34 mouse cellular contexts compared by ENCODE assay signal in the genomic region with DNA sequence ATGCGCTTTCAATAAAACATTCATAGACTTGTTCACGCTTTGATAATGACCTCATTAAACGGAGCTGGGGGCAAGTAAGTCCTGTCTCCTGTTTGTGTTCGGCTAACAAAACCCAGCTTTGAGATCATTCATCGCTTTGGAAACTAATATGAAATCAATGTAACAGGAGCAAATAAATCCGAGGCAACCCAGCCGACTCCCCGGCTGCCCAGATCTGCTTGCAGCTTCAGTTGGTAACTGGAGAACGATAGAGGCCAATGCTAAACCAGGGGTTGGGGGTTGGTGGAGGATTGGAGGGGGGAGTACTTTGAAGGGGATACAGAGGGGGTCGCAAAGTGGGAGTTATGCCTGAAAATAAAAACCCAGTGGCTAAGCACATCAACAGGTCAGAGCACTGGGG. TPM values are rescaled to one million over a fixed set of nuclear protein-coding genes. Genes with fewer than 3 reads are reported as not detected.
DNase-seq lines count a peak whose midpoint lies in the region; ATAC-seq and TF ChIP-seq lines count a peak whose summit lies in the region.
"Had no signal": no experiment of that assay in that cellular context is flagged by ENCODE, and none has a peak within 500 bp of the region (broad histone marks: within the 10 kb centered on the region; RNA-seq: fewer than 3 reads in every experiment).

No protein-coding gene starts in this region.

- H3K9ac ChIP-seq in forebrain, embryonic 13.5 days, result no peak overlapping the region
- H3K9ac ChIP-seq in forebrain, postnatal 0 days, result no peak overlapping the region
- H3K9ac ChIP-seq in neural tube, embryonic 15.5 days (replicated peaks), result no peak overlapping the region
- H3K9ac ChIP-seq: embryonic facial prominence, embryonic 12.5 days; heart, embryonic 15.5 days; kidney, embryonic 15.5 days; limb, embryonic 15.5 days; liver, embryonic 14.5 days; lung, embryonic 15.5 days; stomach, embryonic 15.5 days had no signal

- no peak overlapping the region for H3K4me3 ChIP-seq in forebrain, embryonic 13.5 days
- no peak overlapping the region for H3K4me3 ChIP-seq in forebrain, postnatal 0 days (ENCODE audit: low read depth, low read length)
- no peak overlapping the region for H3K4me3 ChIP-seq in neural tube, embryonic 15.5 days (replicated peaks)
- H3K4me3 ChIP-seq: embryonic facial prominence, embryonic 12.5 days; heart, embryonic 15.5 days; kidney, embryonic 15.5 days; limb, embryonic 15.5 days; lung, embryonic 15.5 days; megakaryocyte, embryonic 14.5 days; stomach, embryonic 15.5 days had no signal

- peak overlapping the region; percentile 32 for H3K4me2 ChIP-seq in forebrain, embryonic 13.5 days
- no peak overlapping the region for H3K4me2 ChIP-seq in forebrain, postnatal 0 days (ENCODE audit: low read depth)
- no peak overlapping the region for H3K4me2 ChIP-seq in neural tube, embryonic 15.5 days
- H3K4me2 ChIP-seq: embryonic facial prominence, embryonic 12.5 days; heart, embryonic 15.5 days; kidney, embryonic 15.5 days; limb, embryonic 15.5 days; lung, embryonic 15.5 days; stomach, embryonic 15.5 days had no signal

- peaks cover 96% of the 10 kb centered on the region for H3K27me3 ChIP-seq in forebrain, embryonic 13.5 days
- H3K27me3 ChIP-seq in forebrain, postnatal 0 days (ENCODE audit: insufficient read depth, low read length), result peaks cover 63% of the 10 kb centered on the region
- peaks cover 97% of the 10 kb centered on the region for H3K27me3 ChIP-seq in neural tube, embryonic 15.5 days (replicated peaks)

- no peak for ATAC-seq in forebrain, embryonic 13.5 days
- ATAC-seq in forebrain, postnatal 0 days, result no peak
- ATAC-seq in neural tube, embryonic 15.5 days (ENCODE audit: low FRiP score), result no peak
- ATAC-seq: hindbrain, postnatal 0 days; intestine, postnatal 0 days had no signal

- no peak for DNase-seq in forebrain, postnatal 0 days
- peak; percentile 52 for DNase-seq in neural tube, embryonic 10.5 days (ENCODE audit: extremely low spot score, low spot score)
- peak; percentile 46 for DNase-seq in embryo, embryonic 9.5 days (ENCODE audit: extremely low spot score)
- DNase-seq in layer of hippocampus, adult 18-20 months (ENCODE audit: low spot score in 2 of 2), result no peak
- DNase-seq in thymus, postnatal 4 days, result no peak
- DNase-seq: adrenal gland, adult 2 months; cerebellum, adult 18-20 months; cerebellum, postnatal 25 days; gastrocnemius, postnatal 36 days; heart, postnatal 36 days; kidney, postnatal 36 days; lung, postnatal 36 days; right cerebral cortex, adult 18-20 months; right cerebral cortex, postnatal 4 days; thymus, postnatal 25 days had no signal

- TF ChIP-seq CTCF in forebrain, postnatal 0 days (IDR thresholded peaks at IDR 0.05; ENCODE audit: low read depth), result no peak

- no peaks in the 10 kb centered on the region for H3K36me3 ChIP-seq in forebrain, embryonic 13.5 days (ENCODE audit: poor library complexity, severe bottlenecking)
- no peaks in the 10 kb centered on the region for H3K36me3 ChIP-seq in forebrain, postnatal 0 days (ENCODE audit: insufficient read depth)
- no peaks in the 10 kb centered on the region for H3K36me3 ChIP-seq in neural tube, embryonic 15.5 days
- H3K36me3 ChIP-seq: embryonic facial prominence, embryonic 12.5 days; heart, embryonic 15.5 days; kidney, embryonic 15.5 days; limb, embryonic 15.5 days; lung, embryonic 15.5 days; stomach, embryonic 15.5 days had no signal

- no peak overlapping the region for H3K27ac ChIP-seq in forebrain, embryonic 13.5 days
- H3K27ac ChIP-seq in forebrain, postnatal 0 days (ENCODE audit: low read depth, low read length), result no peak overlapping the region
- no peak overlapping the region for H3K27ac ChIP-seq in neural tube, embryonic 15.5 days (replicated peaks)
- H3K27ac ChIP-seq: embryonic facial prominence, embryonic 12.5 days; heart, embryonic 15.5 days; hindbrain, postnatal 0 days; kidney, embryonic 15.5 days; limb, embryonic 15.5 days; liver, embryonic 14.5 days; lung, embryonic 15.5 days; stomach, embryonic 15.5 days had no signal

- peaks cover 73% of the 10 kb centered on the region for H3K4me1 ChIP-seq in forebrain, embryonic 13.5 days
- peaks cover 11% of the 10 kb centered on the region for H3K4me1 ChIP-seq in forebrain, postnatal 0 days (ENCODE audit: insufficient read depth)
- H3K4me1 ChIP-seq in neural tube, embryonic 15.5 days, result peaks cover 48% of the 10 kb centered on the region

- H3K9me3 ChIP-seq in forebrain, embryonic 13.5 days (replicated peaks), result no peaks in the 10 kb centered on the region
- no peaks in the 10 kb centered on the region for H3K9me3 ChIP-seq in forebrain, postnatal 0 days (ENCODE audit: low read length)
- no peaks in the 10 kb centered on the region for H3K9me3 ChIP-seq in neural tube, embryonic 15.5 days (replicated peaks)
- H3K9me3 ChIP-seq: embryonic facial prominence, embryonic 12.5 days; heart, embryonic 15.5 days; kidney, embryonic 15.5 days; limb, embryonic 15.5 days; lung, embryonic 15.5 days; stomach, embryonic 15.5 days had no signal

- WGBS in forebrain, embryonic 13.5 days, result under 1% methylated on average over 10 of the region's 10 CpGs
- 2% methylated on average over 10 of the region's 10 CpGs for WGBS in forebrain, postnatal 0 days
- 2% methylated on average over 10 of the region's 10 CpGs for WGBS in neural tube, embryonic 15.5 days

RNA-seq across cellular contexts. Expression of a gene that starts 3.5 kb away (rescaled TPM):
- polyA plus RNA-seq in forebrain, embryonic 13.5 days (2015; fragmentation: Nextera tagmentation; extraction: Ambion mirVana), result 11.7 and 14.0 TPM in 2 replicates
- total RNA-seq in forebrain, postnatal 0 days (2014; rRNA removed), result 1.5 TPM in 2 replicates
- 1.5 and 1.7 TPM in 2 replicates for polyA plus RNA-seq in forebrain, postnatal 0 days (2015; fragmentation: Nextera tagmentation; extraction: Ambion mirVana)
- polyA plus RNA-seq in neural tube, embryonic 15.5 days (2015; fragmentation: Nextera tagmentation; extraction: Ambion mirVana), result 0.20 TPM in 1 of 2 replicates, not detected in the other
- under 1 TPM; 0.52 to 0.68 TPM for total RNA-seq in layer of hippocampus, adult 18-20 months (2021)
- total RNA-seq: adrenal gland, adult 2 months; adrenal gland, postnatal 4 days; gastrocnemius, adult 18-20 months; gastrocnemius, postnatal 36 days; heart, adult 8-10 months; heart, postnatal 36 days; hindbrain, postnatal 0 days; left cerebral cortex, postnatal 25 days; MEL; midbrain, postnatal 0 days had no signal
- polyA plus RNA-seq: adrenal gland, adult 2 months; C2C12; heart, embryonic 15.5 days; intestine, postnatal 0 days; kidney, embryonic 15.5 days; limb, embryonic 15.5 days; liver, embryonic 14.5 days; lung, embryonic 15.5 days; stomach, embryonic 15.5 days had no signal

RNA-seq across cellular contexts. Expression of a gene that starts 27.4 kb away (rescaled TPM):
- 30.9 and 37.7 TPM in 2 replicates for polyA plus RNA-seq in forebrain, embryonic 13.5 days (2015; fragmentation: Nextera tagmentation; extraction: Ambion mirVana)
- total RNA-seq in forebrain, postnatal 0 days (2014; rRNA removed), result 13.3 and 39.1 TPM in 2 replicates
- polyA plus RNA-seq in forebrain, postnatal 0 days (2015; fragmentation: Nextera tagmentation; extraction: Ambion mirVana), result 35.8 and 37.7 TPM in 2 replicates
- 24.6 and 30.2 TPM in 2 replicates for polyA plus RNA-seq in neural tube, embryonic 15.5 days (2015; fragmentation: Nextera tagmentation; extraction: Ambion mirVana)
- 10 to 100 TPM; 14.8 to 20.5 TPM for total RNA-seq in layer of hippocampus, adult 18-20 months (2021)

Comparison
In these comparisons a context has a peak if more than half of its experiments do, and no peak if none do; other contexts are left out.
1. DNase-seq: peak in neural tube, embryonic 10.5 days (single experiment) and embryo, embryonic 9.5 days (single experiment); none in forebrain, postnatal 0 days (single experiment), layer of hippocampus, adult 18-20 months (0 of 2) and thymus, postnatal 4 days (single experiment).